Mouse (Mus musculus): ENCODE measurements around the gene Zbtb48.

DNA sequence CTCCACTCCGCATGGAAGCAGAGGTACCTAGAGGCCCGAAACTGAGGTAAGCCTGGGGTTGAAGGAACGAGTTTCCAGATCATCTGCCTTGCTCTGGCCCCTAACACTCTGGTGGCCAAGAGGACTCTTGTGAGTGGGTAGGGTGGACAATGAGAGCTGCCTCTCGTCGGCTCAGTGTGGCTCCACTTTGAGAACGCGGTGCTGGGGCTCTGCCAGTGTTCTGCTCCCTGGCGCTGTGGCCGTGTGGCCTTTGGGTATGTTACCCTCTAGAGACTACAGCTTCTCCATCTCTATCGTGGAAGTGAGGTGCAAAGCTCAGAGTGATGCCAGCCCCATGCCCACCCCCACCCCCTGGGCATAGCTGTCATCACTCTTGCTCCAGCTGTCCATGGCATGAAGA lies 45.2 kb upstream of the Zbtb48 start:
- TF ChIP-seq MAX (IDR thresholded peaks at IDR 0.05; ENCODE audit: low read depth) (no peak), POLR2A (IDR thresholded peaks at IDR 0.05; ENCODE audit: insufficient read length, low read depth) (no peak), MYOG (IDR thresholded peaks at IDR 0.05; ENCODE audit: control insufficient read depth in 1 of 3, insufficient read depth in 1 of 3, insufficient read length in 2 of 3, low read depth in 2 of 3) (peak in 1 of 3 experiments; percentile 37)

All from myocyte (in vitro differentiated cells).